Mouse (Mus musculus) forebrain, embryonic 10.5 days (tissue): ENCODE results near the gene S100pbp. TPM values are rescaled to one million over a fixed set of nuclear protein-coding genes. Genes with fewer than 3 reads are reported as not detected.
A peak's percentile ranks its signal among the peaks of the same experiment; 100 is the strongest.

Experiments used
- DNase-seq: peaks from one replicate; pipeline ENCODE4 v3.0.0-alpha.2; 2017; ENCODE audit warnings: low spot score; ENCODE audit errors: extremely low spot score
- H3K27ac ChIP-seq: fragments of 300-500 bp; sonication (generic); 2 replicates; pipeline ENCODE4 v1.5.1; 2016; ENCODE audit warnings: mild to moderate bottlenecking
- H3K27me3 ChIP-seq: fragments of 300-500 bp; sonication (generic); 2 replicates; pipeline ENCODE4 v1.6.1; 2016; ENCODE audit warnings: mild to moderate bottlenecking; ENCODE audit not compliant: poor library complexity, severe bottlenecking
- H3K36me3 ChIP-seq: fragments of 300-500 bp; sonication (generic); replicated peaks from 2 replicates; pipeline ENCODE4 v1.6.1; 2016; ENCODE audit warnings: mild to moderate bottlenecking, moderate library complexity
- H3K4me1 ChIP-seq: fragments of 300-500 bp; sonication (generic); 2 replicates; pipeline ENCODE4 v1.6.1; 2016
- H3K4me3 ChIP-seq: fragments of 300-500 bp; sonication (generic); 2 replicates; pipeline ENCODE4 v1.5.1; 2016; ENCODE audit warnings: mild to moderate bottlenecking, moderate library complexity
- H3K9me3 ChIP-seq: fragments of 300-500 bp; sonication (generic); 2 replicates; pipeline ENCODE4 v1.6.1; 2016; ENCODE audit warnings: mild to moderate bottlenecking, moderate library complexity
- WGBS: fragments of 180-500 bp; shearing (Covaris S2); methylation state at CpG from one replicate; pipeline ENCODE4 v1.1.7; 2016; 5-methylcytosine and 5-hydroxymethylcytosine counted together
- polyA plus RNA-seq: library from polyadenylated mRNA; unstranded; fragments of >200 nt; fragmentation: Nextera tagmentation; extraction: Ambion mirVana; gene quantifications from 2 replicates; pipeline ENCODE4 v1.2.1, GENCODE M21; 2016

Gene S100pbp
- polyA plus RNA-seq, 1 experiment from 2014 or later, result 29.4 TPM

GRCm38 (mm10) chr4:129128582-129129338 lies 60.8 kb downstream of the S100pbp start:
- no peaks in the 10 kb centered on the region for H3K36me3 ChIP-seq
- H3K27me3 ChIP-seq, result peaks cover 81% of the 10 kb centered on the region
- WGBS, result 69% methylated on average over 13 of the region's 13 CpGs
- H3K4me1 ChIP-seq, result peaks cover 51% of the 10 kb centered on the region
- no peak overlapping the region for H3K27ac ChIP-seq
- no peak for DNase-seq
- H3K9me3 ChIP-seq, result no peaks in the 10 kb centered on the region
- H3K4me3 ChIP-seq, result no peak overlapping the region

GRCm38 (mm10) chr4:129125736-129126451 lies 63.6 kb downstream of the S100pbp start:
- Histone ChIP-seq H3K4me3 (peak overlapping the region; percentile 46), H3K4me1 (peaks cover 58% of the 10 kb centered on the region)

GRCm38 (mm10) chr4:129124652-129125146 lies 64.8 kb downstream of the S100pbp start:
- Histone ChIP-seq H3K27ac (no peak overlapping the region), H3K9me3 (no peaks in the 10 kb centered on the region), H3K27me3 (peaks cover 92% of the 10 kb centered on the region), H3K4me3 (peak overlapping the region; percentile 46; the same call in 1 of the 2 replicates), H3K36me3 (no peaks in the 10 kb centered on the region), H3K4me1 (peaks cover 51% of the 10 kb centered on the region)
- 8% methylated on average over 13 of the region's 13 CpGs for WGBS
- no peak for DNase-seq

More at GRCm38 (mm10) chr4:129125736-129126451, 63.6 kb downstream of the S100pbp start:
- no peak for DNase-seq
- Histone ChIP-seq H3K27me3 (peaks cover 88% of the 10 kb centered on the region), H3K27ac (peak overlapping the region; percentile 48; the same call in 1 of the 2 replicates), H3K9me3 (no peaks in the 10 kb centered on the region), H3K36me3 (no peaks in the 10 kb centered on the region)
- WGBS, result 8% methylated on average over 19 of the region's 19 CpGs

GRCm38 (mm10) chr4:129122719-129123118 lies 66.8 kb downstream of the S100pbp start:
- no peak for DNase-seq
- Histone ChIP-seq H3K4me1 (peaks cover 36% of the 10 kb centered on the region), H3K4me3 (no peak overlapping the region), H3K9me3 (no peaks in the 10 kb centered on the region), H3K27me3 (peaks cover 95% of the 10 kb centered on the region), H3K27ac (no peak overlapping the region), H3K36me3 (no peaks in the 10 kb centered on the region)
- WGBS, result 45% methylated on average over 8 of the region's 8 CpGs

- Histone ChIP-seq H3K36me3 (no peaks in the 10 kb centered on the region), H3K27ac (no peak overlapping the region), H3K27me3 (peaks cover 93% of the 10 kb centered on the region), H3K9me3 (no peaks in the 10 kb centered on the region), H3K4me3 (no peak overlapping the region), H3K4me1 (peaks cover 36% of the 10 kb centered on the region)
- 45% methylated on average over 9 of the region's 9 CpGs for WGBS
- no peak for DNase-seq
These were observed 67.4 kb downstream of the S100pbp start for GRCm38 (mm10) chr4:129122107-129122506.

- DNase-seq, result no peak
- H3K27me3 ChIP-seq, result peaks cover 93% of the 10 kb centered on the region
These were observed 67.9 kb downstream of the S100pbp start, which contains the start of gene Hpca for GRCm38 (mm10) chr4:129121569-129122086. Hpca (minus strand) TSS chr4:129122036.

GRCm38 (mm10) chr4:129120520-129121445 lies 68.7 kb downstream of the S100pbp start:
- Histone ChIP-seq H3K27me3 (peaks cover 90% of the 10 kb centered on the region), H3K27ac (no peak overlapping the region)
- under 1% methylated on average over 43 of the region's 59 CpGs for WGBS

More at GRCm38 (mm10) chr4:129121569-129122086, 67.9 kb downstream of the S100pbp start, which contains the start of gene Hpca:
- Histone ChIP-seq H3K36me3 (no peaks in the 10 kb centered on the region), H3K4me1 (peaks cover 36% of the 10 kb centered on the region), H3K9me3 (no peaks in the 10 kb centered on the region), H3K27ac (no peak within 1 kb of the TSS), H3K4me3 (peak within 1 kb of the TSS; percentile 54)
- WGBS, result 2% methylated on average over 17 of the region's 17 CpGs

GRCm38 (mm10) chr4:129119708-129120107 lies 69.8 kb downstream of the S100pbp start:
- Histone ChIP-seq H3K27ac (no peak overlapping the region), H3K4me1 (peaks cover 33% of the 10 kb centered on the region), H3K36me3 (no peaks in the 10 kb centered on the region), H3K4me3 (no peak overlapping the region), H3K9me3 (no peaks in the 10 kb centered on the region), H3K27me3 (peaks cover 90% of the 10 kb centered on the region)
- WGBS, result 79% methylated on average over 10 of the region's 10 CpGs
- no peak for DNase-seq

More at GRCm38 (mm10) chr4:129120520-129121445, 68.7 kb downstream of the S100pbp start:
- peaks cover 34% of the 10 kb centered on the region for H3K4me1 ChIP-seq
- peak; percentile 63 for DNase-seq
- no peaks in the 10 kb centered on the region for H3K9me3 ChIP-seq
- no peaks in the 10 kb centered on the region for H3K36me3 ChIP-seq
- H3K4me3 ChIP-seq, result peak overlapping the region; percentile 54

- peaks cover 90% of the 10 kb centered on the region for H3K27me3 ChIP-seq
- 90% methylated on average over 14 of the region's 14 CpGs for WGBS
- no peak overlapping the region for H3K27ac ChIP-seq
- no peak for DNase-seq
- H3K4me1 ChIP-seq, result peaks cover 39% of the 10 kb centered on the region
- no peaks in the 10 kb centered on the region for H3K9me3 ChIP-seq
- H3K4me3 ChIP-seq, result no peak overlapping the region
- H3K36me3 ChIP-seq, result no peaks in the 10 kb centered on the region
These were observed 71.6 kb downstream of the S100pbp start for GRCm38 (mm10) chr4:129117720-129118510.

GRCm38 (mm10) chr4:129116703-129117102 lies 72.8 kb downstream of the S100pbp start:
- no peak for DNase-seq
- Histone ChIP-seq H3K4me1 (peaks cover 48% of the 10 kb centered on the region), H3K36me3 (no peaks in the 10 kb centered on the region), H3K27me3 (peaks cover 87% of the 10 kb centered on the region), H3K4me3 (no peak overlapping the region), H3K27ac (no peak overlapping the region), H3K9me3 (no peaks in the 10 kb centered on the region)
- WGBS, result 94% methylated on average over 8 of the region's 8 CpGs
